Mouse (Mus musculus) spleen, adult 2 months (tissue): Measurements from ENCODE around the gene Glb1. TPM values are rescaled to one million over a fixed set of nuclear protein-coding genes. Genes with fewer than 3 reads are reported as not detected.

Experiments
- DNase-seq, 2 experiments: peaks; one replicate each; pipeline versions ENCODE4 v3.0.0 to v3.0.0-alpha.2; 2012 to 2021; ENCODE audit warnings: low spot score in 2 of 2, low read depth in 1 of 2
- H3K27ac ChIP-seq: fragments of 200-500 bp; 2 replicates; pipeline ENCODE4 v1.5.1; 2012; ENCODE audit warnings: low read length, inconsistent platforms; ENCODE audit not compliant: insufficient read depth
- H3K27me3 ChIP-seq: fragments of 200-500 bp; 2 replicates; pipeline ENCODE4 v1.6.1; 2012; ENCODE audit warnings: mild to moderate bottlenecking, moderate library complexity, low read length, inconsistent platforms; ENCODE audit not compliant: control insufficient read depth, insufficient read depth
- H3K36me3 ChIP-seq: fragments of 200-500 bp; 2 replicates; pipeline ENCODE4 v1.6.1; 2012; ENCODE audit warnings: mild to moderate bottlenecking, low read length, inconsistent platforms; ENCODE audit not compliant: control insufficient read depth, insufficient read depth
- H3K4me1 ChIP-seq: fragments of 200-500 bp; 2 replicates; pipeline ENCODE4 v1.6.1; 2011; ENCODE audit warnings: inconsistent platforms; ENCODE audit not compliant: control insufficient read depth, insufficient read depth, insufficient read length
- H3K4me3 ChIP-seq: fragments of 200-500 bp; 2 replicates; pipeline ENCODE4 v1.5.1; 2011; ENCODE audit warnings: mild to moderate bottlenecking, inconsistent platforms; ENCODE audit not compliant: insufficient read depth, insufficient read length; ENCODE audit errors: extremely low read depth
- CTCF ChIP-seq: fragments of 200-500 bp; IDR thresholded peaks from 2 replicates; pipeline ENCODE4 v1.5.1; 2011; ENCODE audit warnings: mild to moderate bottlenecking, inconsistent platforms; ENCODE audit not compliant: insufficient read depth, insufficient read length, insufficient replicate concordance; ENCODE audit errors: extremely low read depth
- POLR2A ChIP-seq: fragments of 200-500 bp; IDR thresholded peaks from 2 replicates; pipeline ENCODE4 v1.6.1; 2011; ENCODE audit warnings: low read depth, low read length, inconsistent platforms
- WGBS: fragments of 180-500 bp; shearing (Covaris S2); methylation state at CpG from one replicate; pipeline ENCODE4 v1.1.7; 2018; 5-methylcytosine and 5-hydroxymethylcytosine counted together
- polyA plus RNA-seq: library from polyadenylated mRNA; depleted of rRNA; stranded (reverse); fragments of >200 nt; gene quantifications from 2 replicates; pipeline ENCODE4 v1.2.3, GENCODE M21; 2012; rRNA removed

Gene Glb1
- polyA plus RNA-seq, 1 experiment, result 21.8 TPM

- no peak overlapping the region for H3K4me3 ChIP-seq
- H3K4me1 ChIP-seq, result peaks cover 1% of the 10 kb centered on the region
- WGBS, result 41% methylated on average over 5 of the region's 5 CpGs
- H3K27me3 ChIP-seq, result no peaks in the 10 kb centered on the region
- no peak overlapping the region for H3K27ac ChIP-seq
- H3K36me3 ChIP-seq, result no peaks in the 10 kb centered on the region
- no peak for DNase-seq
- TF ChIP-seq POLR2A (no peak), CTCF (no peak)
Measured at GRCm38 (mm10) chr9:114522041-114522440, 121.2 kb downstream of the Glb1 start.

DNA sequence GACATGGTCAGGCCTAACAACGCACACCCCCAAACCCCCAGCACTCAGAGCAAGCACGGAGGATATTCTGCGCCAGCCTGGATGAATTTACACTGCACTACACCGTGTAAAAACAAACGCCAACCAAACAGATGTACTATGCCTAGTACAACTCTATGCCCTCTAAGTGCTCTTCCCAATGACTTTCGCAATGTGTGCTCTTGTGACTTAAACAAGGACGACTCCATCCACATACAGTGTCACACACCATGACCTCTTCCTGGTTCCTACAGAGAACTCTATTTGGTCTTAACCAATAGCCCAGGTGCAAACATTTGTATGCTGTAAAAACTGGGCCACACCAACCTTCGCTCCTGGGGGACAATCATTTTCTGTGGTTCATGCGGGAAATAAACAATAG is 121.6 kb downstream of the Glb1 start:
- no peak for DNase-seq
- Histone ChIP-seq H3K27me3 (no peaks in the 10 kb centered on the region), H3K4me1 (peaks cover 4% of the 10 kb centered on the region), H3K4me3 (no peak overlapping the region), H3K27ac (no peak overlapping the region), H3K36me3 (no peaks in the 10 kb centered on the region)
- TF ChIP-seq CTCF, result no peak
- TF ChIP-seq POLR2A, result no peak
- 92% methylated on average over 9 of the region's 9 CpGs for WGBS

Other genes starting within 250 kb of the Glb1 start
- not detected in 2 replicates for gene Bcl2a1c, start 70.9 kb upstream of the Glb1 start, polyA plus RNA-seq
- gene Crtap, start 10.4 kb upstream of the Glb1 start, polyA plus RNA-seq, result 37.1 and 49.2 TPM in 2 replicates
- 10.2 and 11.2 TPM in 2 replicates for gene Tmppe, start within 50 bp of the Glb1 start, polyA plus RNA-seq
- gene Ccr4, start 103.8 kb downstream of the Glb1 start, polyA plus RNA-seq, result 2.6 and 4.0 TPM in 2 replicates
- gene C130032M10Rik, start 114.6 kb downstream of the Glb1 start, polyA plus RNA-seq, result not detected in 2 replicates
- gene Trim71, start 163.3 kb downstream of the Glb1 start, polyA plus RNA-seq, result 0.05 and 0.06 TPM in 2 replicates
- 18.7 and 18.8 TPM in 2 replicates for gene Cnot10, start 239.1 kb downstream of the Glb1 start, polyA plus RNA-seq